Mouse (Mus musculus): ENCODE results near the gene Psmd4.

GRCm38 (mm10) chr3:95015891-95016531 lies 26.4 kb downstream of the Psmd4 start:
- no peak for TF ChIP-seq MAFK (IDR thresholded peaks at IDR 0.05; ENCODE audit: insufficient read depth, low read depth, low read length)
- peak; percentile 25; the same call in 1 of the 2 replicates for TF ChIP-seq CHD2 (IDR thresholded peaks at IDR 0.05; ENCODE audit: low read depth, low read length)
- no peak for TF ChIP-seq ZNF384 (IDR thresholded peaks at IDR 0.05; ENCODE audit: low read depth, low read length)
- TF ChIP-seq ZC3H11A (IDR thresholded peaks at IDR 0.05; ENCODE audit: borderline replicate concordance, low read depth, low read length): no peak
- TF ChIP-seq HCFC1 (IDR thresholded peaks at IDR 0.05; ENCODE audit: borderline replicate concordance, insufficient read depth, low read length): peak; percentile 71

All from ES-E14 (cell line).